Mouse (Mus musculus): ENCODE data around the gene Kcnj14. TPM values are rescaled to one million over a fixed set of nuclear protein-coding genes. Genes with fewer than 3 reads are reported as not detected.

Kcnj14 gene
- total RNA-seq, 2 experiments from 2014 or later: 0.55 to 0.70 TPM

GRCm38 (mm10) chr7:45833148-45833790 is 8.7 kb upstream of the Kcnj14 start:
- intact Hi-C loops (cut with DNase I): no loop called here
- DNase-seq (ENCODE audit: low spot score): no peak

DNA sequence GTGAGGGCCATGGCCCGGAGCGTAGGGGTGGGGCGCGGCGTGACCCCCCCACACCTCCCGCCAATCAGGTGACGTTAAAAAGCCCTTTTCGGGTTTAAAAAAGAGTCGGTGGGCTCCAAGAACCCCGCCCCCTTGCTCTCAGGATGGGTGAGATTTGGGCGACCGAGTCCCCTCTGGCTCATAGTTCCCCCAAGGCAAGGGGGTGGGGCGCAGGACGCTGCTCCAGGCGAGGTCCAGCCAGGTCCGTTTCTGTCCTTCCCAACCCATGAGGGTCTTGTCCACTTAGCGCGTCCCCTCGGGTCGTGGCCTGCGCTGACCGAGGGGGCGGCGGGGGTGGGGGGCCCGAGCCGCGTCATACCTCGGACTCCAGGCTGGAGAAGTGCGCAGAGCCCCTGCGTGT is 7.8 kb upstream of the Kcnj14 start:
- no peak for DNase-seq (ENCODE audit: low spot score)
- intact Hi-C loops (cut with DNase I): no loop called here

DNA sequence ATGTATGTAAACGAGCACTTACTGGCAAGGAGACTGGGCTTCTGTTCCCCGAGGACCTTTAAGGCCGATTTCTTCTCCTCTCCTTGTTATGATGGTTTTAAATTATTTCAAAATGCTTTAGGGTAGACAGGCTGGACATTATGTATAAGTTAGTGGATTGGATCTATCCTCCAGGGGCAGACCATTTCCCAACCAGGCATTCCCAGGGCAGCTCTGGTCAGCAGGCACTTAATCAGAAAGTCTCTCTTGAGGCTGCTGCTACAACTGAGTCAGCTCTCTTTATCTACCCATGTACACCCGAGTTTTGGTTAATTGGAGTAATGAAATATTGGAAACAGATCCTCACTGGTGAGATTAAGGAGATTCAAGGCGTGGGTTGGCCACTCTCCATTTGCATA is 6.5 kb upstream of the Kcnj14 start:
- intact Hi-C loops (cut with DNase I): loop anchor here (2.0 kb wide), 1 partner anchor 18 kb away; no protein-coding TSS in a partner anchor
- DNase-seq (ENCODE audit: low spot score): no peak

DNA sequence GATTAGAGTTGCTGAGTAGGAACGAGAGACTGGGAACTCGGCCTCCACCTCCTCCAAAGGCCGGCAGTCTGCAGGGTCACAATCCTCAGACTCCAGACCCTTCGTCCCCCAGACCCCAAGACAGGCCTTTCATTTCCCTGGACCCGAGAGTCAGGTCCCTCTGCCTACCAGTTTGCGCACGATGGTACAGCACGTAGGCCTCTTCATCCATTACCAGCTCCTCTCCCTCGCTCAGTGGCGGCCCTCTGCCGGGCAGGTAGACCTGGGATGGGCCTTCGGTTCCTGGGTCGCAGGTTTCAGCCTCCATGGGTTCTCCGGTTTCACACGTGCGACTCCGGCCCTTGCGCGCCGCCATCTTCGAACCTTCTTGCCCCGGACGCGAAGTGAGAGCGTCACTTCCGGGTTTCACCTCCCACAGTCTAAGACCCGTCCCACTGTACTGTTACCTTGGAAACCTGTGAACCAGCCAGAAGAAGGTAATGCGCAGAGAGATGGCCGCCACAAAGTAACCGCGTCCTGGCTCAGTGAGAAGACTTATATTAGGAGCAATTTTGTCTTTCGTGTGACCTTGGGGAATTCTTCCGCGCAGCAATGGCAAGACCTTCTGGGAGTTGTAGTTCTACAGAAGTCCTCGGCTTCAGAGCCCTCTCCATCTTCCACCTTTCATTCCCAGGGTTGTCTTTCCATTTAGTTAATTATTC is 6.0 kb upstream of the Kcnj14 start, which contains the start of gene Grwd1:
Gene Grwd1 (minus strand): TSS at position 518 of the 701 bp plus-strand sequence.
- DNase-seq (ENCODE audit: low spot score): peak; percentile 66
- intact Hi-C loops (cut with DNase I): loop anchor here (2.0 kb wide), 1 partner anchor 18 kb away; no protein-coding TSS in a partner anchor

DNA sequence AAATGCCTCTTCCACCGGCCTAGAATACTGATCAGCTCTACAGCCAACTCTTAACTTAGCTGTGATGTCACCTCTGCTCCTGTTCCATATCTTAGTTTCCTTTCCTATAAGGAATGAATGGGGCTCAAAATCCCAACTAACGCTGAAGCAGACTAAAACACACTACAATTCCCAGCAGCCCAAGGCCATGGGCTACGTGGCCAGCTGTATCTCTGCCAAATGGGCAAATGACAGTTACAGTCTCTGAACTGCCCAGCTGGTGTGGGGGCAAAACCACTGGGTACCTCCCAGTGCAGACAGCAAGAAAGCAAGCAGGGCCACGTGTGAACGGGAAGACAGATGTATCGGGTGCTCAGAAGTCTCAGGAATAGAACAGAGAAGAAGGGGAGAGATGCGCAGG is 2.0 kb upstream of the Kcnj14 start:
- intact Hi-C loops (cut with DNase I): no loop called here
- no peak for DNase-seq (ENCODE audit: low spot score)

DNA sequence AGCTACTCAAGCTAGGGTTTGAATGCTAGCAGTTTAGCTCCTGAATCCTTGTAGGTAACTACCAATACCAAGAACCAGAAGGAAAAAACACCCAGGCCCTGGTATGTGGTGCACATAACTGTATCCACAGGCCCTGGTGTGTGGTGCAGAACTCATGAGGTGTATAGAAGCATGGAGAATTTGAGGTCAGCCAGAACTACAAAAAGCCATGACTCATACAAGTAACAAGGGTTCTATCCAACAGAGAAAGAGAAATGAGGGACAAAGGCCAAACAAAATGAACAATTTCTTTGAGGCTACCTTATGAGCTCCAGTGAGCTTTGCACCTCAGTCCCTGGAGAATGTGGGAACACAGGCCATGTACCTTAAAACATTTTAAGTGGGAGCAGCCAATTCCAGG is 3.7 kb downstream of the Kcnj14 start:
- DNase-seq (ENCODE audit: low spot score): no peak
- intact Hi-C loops (cut with DNase I): no loop called here

DNA sequence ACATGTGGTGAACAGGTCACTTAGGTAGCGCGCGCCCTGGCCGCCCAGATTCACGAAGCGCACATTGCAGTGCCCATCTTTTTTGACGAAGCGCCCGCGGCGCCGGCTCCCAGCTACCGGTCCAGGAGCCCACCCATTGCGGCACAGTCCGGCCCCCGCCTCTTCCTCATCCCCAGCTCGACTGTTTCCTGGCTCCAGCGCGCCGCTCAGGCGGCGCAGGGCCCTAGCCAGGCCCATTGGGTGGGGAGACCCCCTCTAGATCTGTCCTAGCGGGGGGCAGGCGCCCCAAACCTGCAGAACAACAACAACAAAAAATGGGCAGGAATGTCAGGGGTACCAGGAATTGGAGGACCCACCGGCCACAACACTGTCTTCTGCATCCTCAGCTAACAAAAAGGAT is 4.7 kb downstream of the Kcnj14 start:
- DNase-seq (ENCODE audit: low spot score): no peak
- intact Hi-C loops (cut with DNase I): no loop called here

- intact Hi-C loops (cut with DNase I): no loop called here
- DNase-seq (ENCODE audit: low spot score): no peak
Observed at GRCm38 (mm10) chr7:45815984-45816351, 8.6 kb downstream of the Kcnj14 start.

DNA sequence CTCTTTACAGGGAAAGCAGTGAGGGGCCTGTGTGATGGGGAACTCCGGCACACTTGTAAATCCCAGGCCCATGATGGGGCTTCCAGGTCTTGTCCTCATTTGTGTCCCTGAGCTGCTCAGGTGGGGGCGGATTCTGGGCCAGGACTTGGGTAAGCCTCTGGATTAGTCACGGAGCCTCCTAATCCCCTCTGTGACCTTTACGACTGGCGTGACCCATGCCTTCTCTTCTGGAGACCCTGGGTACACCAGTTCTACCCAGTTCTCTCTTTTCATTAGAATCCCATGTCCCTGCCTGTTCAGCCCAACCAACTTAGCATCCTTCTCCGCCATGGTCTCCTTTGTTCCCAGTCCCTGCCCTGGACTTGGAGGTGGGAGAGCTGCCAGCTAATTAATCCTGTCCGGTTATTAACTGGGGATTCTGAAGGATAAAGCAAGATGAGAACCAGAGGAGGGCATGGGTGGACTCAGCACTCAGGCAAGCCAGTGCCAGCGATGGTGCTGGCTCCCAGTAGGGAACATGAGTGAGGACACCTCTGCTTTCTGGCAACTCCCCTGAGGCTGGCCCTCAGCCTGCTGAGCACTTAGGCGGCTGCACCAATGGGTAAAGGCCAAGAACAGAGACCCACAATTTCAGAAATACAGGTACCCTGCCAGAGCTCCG is 9.1 kb downstream of the Kcnj14 start:
- intact Hi-C loops (cut with DNase I): no loop called here
- no peak for DNase-seq (ENCODE audit: low spot score)

- intact Hi-C loops (cut with DNase I): no loop called here
- DNase-seq (ENCODE audit: low spot score): no peak
Observed at GRCm38 (mm10) chr7:45814841-45815240, 9.7 kb downstream of the Kcnj14 start.

GRCm38 (mm10) chr7:45813787-45814779 is 10.5 kb downstream of the Kcnj14 start, which contains the start of gene Cyth2:
TSS of gene Cyth2 (minus strand) at chr7:45814581.
- peak; percentile 99 for DNase-seq (ENCODE audit: low spot score)
- intact Hi-C loops (cut with DNase I): loop anchor here (2.0 kb wide), 1 partner anchor 17 kb away; the partner anchor contains the start of gene Grwd1

- no peak for DNase-seq (ENCODE audit: low spot score)
- intact Hi-C loops (cut with DNase I): loop anchor here (2.0 kb wide), 1 partner anchor 18 kb away; the partner anchor contains the start of gene Grwd1
Observed at GRCm38 (mm10) chr7:45812921-45813320, 11.7 kb downstream of the Kcnj14 start.

DNA sequence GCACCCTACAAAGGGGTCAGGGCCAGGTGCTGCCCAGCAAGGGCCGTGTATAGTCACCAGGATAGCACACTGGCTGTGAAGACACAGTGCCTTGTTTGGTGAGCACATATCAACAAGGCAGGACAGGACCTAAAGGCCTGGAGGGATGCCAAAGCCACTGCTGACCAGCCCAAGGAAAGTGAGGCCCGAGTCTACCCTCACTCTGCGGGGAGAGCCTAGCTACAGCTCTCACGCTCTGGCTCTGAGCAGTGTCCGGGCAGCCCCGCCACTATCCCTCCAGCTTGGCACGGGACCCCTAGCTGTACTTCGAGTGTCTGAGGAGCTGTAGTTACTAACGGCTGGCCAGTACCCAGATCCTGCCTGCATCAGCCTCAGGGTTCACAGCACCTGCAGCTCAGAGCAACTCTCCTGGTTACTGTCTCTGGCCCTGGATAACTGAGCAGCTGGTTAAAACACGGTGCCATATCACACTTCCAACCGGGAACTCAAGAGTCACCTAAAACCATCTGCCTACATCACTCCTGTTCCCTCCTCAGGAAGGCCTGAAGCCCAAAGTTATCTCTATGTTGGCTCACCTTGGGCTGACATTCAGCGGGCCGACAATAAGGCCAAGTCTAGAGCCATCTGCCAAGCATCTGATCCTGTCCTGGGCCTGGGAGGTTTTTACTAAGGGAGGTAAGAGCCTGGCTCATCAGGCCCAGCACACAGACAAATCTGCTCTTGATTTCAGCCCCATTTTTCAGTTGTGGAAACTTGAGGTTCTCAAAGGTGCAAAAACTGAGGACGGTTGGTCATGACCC is 15.1 kb downstream of the Kcnj14 start:
- intact Hi-C loops (cut with DNase I): no loop called here
- no peak for DNase-seq (ENCODE audit: low spot score)

- intact Hi-C loops (cut with DNase I): no loop called here
- no peak for DNase-seq (ENCODE audit: low spot score)
Observed at GRCm38 (mm10) chr7:45808471-45808870, 16.1 kb downstream of the Kcnj14 start.

- DNase-seq (ENCODE audit: low spot score): no peak
- intact Hi-C loops (cut with DNase I): no loop called here
Observed at GRCm38 (mm10) chr7:45805941-45806340, 18.6 kb downstream of the Kcnj14 start.

DNA sequence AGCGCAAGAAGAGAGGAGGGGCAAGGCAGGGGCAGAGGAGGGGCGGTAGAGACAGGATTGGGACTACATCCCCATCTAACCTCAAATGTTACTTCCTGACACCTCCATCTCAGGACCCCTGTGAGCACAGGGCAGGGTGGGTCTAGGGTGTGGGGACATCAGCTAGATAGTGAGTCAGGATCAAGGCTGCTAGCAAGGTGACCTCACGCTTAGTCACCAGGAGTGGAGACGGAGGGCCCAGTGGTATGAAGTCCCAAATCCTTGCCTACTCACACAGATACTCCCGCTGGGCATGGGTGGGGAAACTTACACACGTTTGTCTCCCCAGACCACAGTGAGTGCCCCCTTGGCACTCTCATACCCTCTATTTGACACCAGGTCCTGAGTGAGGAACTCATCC is 22.0 kb downstream of the Kcnj14 start:
- no peak for DNase-seq (ENCODE audit: low spot score)
- intact Hi-C loops (cut with DNase I): no loop called here

GRCm38 (mm10) chr7:45801348-45801747 is 23.2 kb downstream of the Kcnj14 start:
- peak; percentile 71 for DNase-seq (ENCODE audit: low spot score)
- intact Hi-C loops (cut with DNase I): loop anchor here (1.0 kb wide), 1 partner anchor 62 kb away; no protein-coding TSS in a partner anchor

GRCm38 (mm10) chr7:45800546-45801204 is 23.9 kb downstream of the Kcnj14 start:
- intact Hi-C loops (cut with DNase I): loop anchor here (1.0 kb wide), 1 partner anchor 61 kb away; no protein-coding TSS in a partner anchor
- DNase-seq (ENCODE audit: low spot score): no peak

Measured in heart, postnatal 25 days (tissue).